Mouse (Mus musculus) gastrocnemius, postnatal 25 days (tissue): ENCODE results near the gene Ush1c. TPM values are rescaled to one million over a fixed set of nuclear protein-coding genes. Genes with fewer than 3 reads are reported as not detected.
"Not testable (repeated sequence)": the region's sequence is repeated elsewhere in the genome, so short reads cannot be mapped to it uniquely, and the experiment has no call there.

Source experiments
- DNase-seq: peaks from one replicate; pipeline ENCODE4 v3.0.0; 2022
- total RNA-seq, 2 experiments: library from RNA; stranded (reverse); gene quantifications; 1 replicate in 1 of 2; 2 replicates in 1 of 2; pipeline ENCODE4 v1.2.3; 2021

The Ush1c gene
- total RNA-seq, 2 experiments from 2014 or later: 3.9 to 5.3 TPM

DNA sequence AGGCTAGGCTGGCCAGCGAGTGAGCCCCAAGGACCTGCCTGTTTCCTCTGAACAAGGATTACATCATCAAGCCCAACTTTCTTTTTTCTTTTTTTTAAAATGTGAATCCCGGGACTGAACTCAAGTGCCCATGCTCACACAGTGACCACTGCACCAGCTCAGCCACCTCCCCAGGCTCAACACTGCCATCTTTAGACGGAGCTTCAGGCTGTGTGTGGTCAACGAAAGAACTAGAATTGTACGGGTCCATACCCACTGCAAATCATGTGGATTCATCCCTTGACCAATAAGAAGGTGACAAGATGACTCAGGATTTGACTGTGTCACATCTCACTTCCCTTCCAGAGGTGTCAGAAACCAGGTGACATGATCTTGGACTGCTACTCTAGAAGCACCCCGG lies 33.5 kb downstream of the Ush1c start:
- no peak for DNase-seq

DNA sequence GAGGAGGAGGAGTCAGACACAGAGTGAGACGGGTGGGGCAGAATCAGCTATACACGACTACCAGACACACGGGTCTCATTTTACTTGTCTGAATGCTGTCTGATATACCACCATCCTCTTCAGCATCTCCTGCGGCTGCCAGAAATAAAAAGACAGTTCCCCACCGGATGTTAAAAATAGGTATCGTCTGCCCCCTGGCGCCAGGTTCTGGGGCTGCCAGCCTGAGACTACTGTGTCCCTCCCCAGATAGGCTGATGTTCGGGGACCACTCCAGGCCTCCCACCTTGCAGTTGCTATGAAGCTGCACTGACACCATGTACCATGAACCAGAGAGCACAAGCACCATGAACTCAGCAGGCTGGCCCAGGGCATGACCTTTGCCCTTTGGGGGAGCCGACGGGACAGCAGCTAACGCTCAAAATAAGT lies 34.2 kb downstream of the Ush1c start:
- peak; percentile 77 for DNase-seq

DNA sequence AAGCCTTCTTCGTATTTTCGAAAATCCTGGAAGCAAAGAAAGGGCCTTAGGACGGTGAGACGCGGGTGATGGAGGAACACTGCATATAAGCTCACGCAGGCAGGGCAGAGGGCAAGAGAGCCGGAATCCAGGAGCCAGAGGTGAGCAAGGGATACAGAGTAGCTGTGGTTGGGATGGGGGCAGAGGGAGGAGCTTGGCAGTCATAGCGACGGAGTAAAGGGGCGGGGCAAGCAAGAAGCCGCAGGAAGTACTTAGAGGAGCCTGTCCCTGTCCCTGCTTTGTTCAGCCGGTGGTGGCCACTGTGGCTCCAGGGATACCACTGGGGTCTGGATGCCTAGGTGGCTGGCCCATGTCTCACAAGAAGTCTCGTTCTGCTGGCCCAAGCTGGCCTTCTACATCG lies 36.7 kb downstream of the Ush1c start:
- no peak for DNase-seq

DNA sequence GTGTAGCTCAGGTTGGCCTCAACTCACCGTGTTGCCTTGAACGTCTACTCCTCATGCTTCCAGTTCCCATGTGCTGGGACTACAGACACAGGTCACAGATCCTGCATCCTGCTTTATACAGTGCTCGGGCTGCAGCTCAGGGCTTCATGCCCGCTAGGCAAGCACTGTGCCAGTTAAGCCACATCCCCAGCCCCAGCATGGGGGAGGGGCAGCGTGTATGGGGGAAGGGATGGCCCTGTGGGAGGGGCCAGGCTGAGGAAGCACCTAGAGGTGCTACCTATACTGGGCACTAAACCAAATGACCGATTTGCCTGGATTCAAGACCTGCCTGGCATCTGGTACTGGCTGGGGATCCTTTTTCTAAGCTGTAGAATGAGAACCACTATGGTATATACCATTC lies 38.3 kb downstream of the Ush1c start:
- DNase-seq: no peak

DNA sequence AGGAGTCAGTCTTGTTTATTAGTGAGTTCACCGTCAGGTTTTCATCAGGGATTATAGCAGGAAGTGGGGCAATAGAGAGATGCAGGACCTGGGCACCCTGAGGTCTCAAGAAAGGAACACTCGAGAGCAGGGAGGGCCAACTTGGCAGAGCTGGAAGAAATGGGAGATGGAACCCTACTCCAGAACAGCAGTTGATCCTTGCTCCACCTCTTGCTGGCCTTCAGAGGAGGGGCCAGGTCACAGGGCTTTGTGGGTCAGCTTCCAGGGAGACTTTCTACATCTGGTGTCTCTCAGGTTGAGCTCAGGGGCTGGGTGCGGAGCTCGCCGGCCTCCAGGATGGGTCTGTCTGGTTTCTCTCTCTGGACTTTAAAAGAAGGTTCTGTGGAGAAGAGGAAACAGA lies 42.9 kb downstream of the Ush1c start:
- DNase-seq: peak; percentile 44

DNA sequence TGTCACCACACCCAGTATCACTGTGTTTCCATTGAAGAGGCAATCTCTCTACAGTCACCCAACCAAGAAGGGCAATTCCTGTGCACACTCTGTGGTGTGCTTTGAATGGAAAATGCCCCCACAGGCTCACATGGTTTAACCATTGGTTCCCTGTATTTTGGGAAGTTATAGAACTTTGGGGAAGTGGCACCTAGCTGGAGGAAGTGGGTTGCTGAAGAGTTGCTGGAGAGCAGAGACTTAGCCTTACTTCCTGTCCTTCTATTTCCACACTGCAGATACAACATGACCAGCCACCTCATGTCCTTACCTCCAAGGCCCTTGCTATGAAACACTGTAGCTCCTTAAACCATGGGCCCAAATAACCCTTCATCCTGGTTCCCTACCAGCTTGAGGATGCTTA lies 54.1 kb downstream of the Ush1c start:
- DNase-seq: no peak

- DNase-seq: no peak
Measured at GRCm38 (mm10) chr7:46181590-46181989, 56.7 kb downstream of the Ush1c start.

GRCm38 (mm10) chr7:46179431-46180275 lies 58.6 kb downstream of the Ush1c start, which contains the start of gene Abcc8:
Gene Abcc8 (minus strand): TSS chr7:46180033.
- DNase-seq: no peak

DNA sequence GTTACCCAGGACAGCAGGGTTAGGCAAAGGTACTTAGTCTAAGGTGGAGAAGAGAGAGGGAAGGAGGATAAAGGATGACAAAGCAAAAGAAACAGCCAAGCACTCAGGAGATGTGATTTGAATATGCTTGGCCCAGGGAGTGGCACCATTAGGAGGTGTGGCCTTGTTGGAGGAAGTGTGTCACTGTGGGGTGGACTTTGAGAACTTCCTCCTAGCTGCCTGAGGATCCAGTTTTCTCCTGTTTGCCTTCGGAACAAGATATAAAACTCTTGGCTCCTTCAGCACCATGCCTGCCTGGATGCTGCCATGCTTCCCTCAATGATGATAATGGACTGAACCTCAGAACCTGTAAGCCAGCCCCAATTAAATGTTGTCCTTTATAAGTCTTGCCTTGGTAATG lies 69.3 kb downstream of the Ush1c start:
- DNase-seq: not testable (repeated sequence)

DNA sequence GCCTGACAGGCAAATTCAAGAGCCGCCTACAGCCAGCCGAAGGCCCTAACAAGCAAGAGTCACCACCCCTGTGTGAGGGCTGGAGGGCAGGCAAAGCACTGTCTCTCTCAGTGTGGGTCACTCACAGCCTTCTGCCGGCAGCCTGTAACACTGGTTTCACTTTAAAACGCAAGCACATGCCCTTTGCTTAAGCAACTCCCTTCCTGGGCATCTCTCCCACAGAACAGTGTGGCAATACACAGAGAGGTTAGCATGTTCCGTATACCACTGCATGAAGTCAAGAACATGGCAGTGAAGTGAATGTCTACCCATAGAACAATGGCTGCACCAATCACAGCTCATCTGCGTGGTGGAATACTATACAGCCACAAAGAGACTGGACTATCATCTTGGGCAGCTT lies 69.9 kb downstream of the Ush1c start:
- DNase-seq: no peak

DNA sequence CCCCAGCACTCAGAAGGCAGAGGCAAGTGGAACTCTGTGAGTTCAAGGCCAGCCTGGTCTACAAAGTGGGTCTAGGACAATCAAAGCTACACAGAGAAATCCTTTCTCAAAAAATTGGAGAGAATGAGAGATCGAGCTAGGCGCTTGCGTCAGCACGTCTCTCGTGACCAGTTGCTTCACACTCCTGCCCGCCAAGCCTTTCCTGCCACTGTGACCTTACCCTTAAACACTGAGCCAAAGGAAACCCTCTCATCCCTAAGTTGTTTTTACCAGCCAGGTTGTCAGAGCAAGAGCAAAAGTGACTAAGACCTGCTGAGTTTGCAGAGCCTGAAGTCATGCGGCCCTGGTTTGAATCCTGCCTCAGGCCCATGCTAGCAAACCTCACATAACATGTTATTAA lies 70.4 kb downstream of the Ush1c start:
- DNase-seq: no peak

GRCm38 (mm10) chr7:46165876-46166275 lies 72.4 kb downstream of the Ush1c start:
- DNase-seq: no peak

DNA sequence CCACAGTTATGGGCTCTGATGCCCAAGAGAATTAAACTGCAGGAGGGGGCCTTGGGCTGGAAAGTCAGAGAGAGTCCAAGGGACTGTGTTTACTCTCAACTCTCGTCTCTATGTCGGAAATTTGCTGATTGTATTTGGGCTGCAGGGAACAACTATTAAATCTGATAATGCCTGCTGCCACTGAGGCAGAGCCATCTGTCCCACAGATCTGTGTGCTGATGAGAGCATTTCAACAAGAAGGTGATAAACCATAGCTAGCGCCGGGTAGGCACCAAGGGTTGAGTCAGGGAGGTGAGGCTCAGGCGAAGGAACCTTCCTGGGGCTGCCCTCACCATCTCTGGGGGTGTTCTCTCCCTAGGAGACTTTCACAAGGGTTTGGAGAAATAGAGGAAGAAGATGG lies 75.6 kb downstream of the Ush1c start:
- DNase-seq: no peak

DNA sequence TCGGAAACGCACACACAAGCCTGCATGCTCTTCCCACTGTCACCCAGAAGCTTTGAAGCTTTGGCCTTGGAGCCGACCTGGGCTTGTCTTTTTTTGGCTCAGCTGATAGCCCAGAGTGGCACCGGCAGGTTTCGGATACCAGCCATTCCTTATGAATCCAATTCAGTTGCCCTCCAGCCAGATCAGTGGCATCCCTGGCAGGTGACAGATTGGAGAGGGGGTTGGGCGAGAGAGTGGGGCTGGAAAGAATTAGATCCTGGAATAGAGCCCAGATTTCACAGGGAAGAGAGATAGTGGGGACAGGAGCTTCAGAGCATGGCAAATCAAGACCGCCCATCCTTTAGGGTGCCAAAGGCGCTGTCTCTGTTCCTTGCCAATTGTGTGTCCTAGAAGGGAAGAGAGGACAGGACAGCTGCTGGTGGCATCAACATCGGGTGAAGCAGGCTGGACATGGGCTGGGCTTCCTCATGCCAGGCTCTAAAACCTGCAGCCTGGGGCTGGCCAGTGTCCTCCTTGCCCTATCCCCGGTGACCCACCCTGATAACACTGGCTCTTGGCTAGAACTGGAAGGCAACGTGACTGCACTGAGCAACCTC lies 76.1 kb downstream of the Ush1c start:
- DNase-seq: peak; percentile 67

- no peak for DNase-seq
Measured at GRCm38 (mm10) chr7:46161615-46162014, 76.7 kb downstream of the Ush1c start.

- DNase-seq: no peak
Measured at GRCm38 (mm10) chr7:46157746-46158145, 80.6 kb downstream of the Ush1c start.

- DNase-seq: no peak
Measured at GRCm38 (mm10) chr7:46154498-46155488, 83.5 kb downstream of the Ush1c start.

DNA sequence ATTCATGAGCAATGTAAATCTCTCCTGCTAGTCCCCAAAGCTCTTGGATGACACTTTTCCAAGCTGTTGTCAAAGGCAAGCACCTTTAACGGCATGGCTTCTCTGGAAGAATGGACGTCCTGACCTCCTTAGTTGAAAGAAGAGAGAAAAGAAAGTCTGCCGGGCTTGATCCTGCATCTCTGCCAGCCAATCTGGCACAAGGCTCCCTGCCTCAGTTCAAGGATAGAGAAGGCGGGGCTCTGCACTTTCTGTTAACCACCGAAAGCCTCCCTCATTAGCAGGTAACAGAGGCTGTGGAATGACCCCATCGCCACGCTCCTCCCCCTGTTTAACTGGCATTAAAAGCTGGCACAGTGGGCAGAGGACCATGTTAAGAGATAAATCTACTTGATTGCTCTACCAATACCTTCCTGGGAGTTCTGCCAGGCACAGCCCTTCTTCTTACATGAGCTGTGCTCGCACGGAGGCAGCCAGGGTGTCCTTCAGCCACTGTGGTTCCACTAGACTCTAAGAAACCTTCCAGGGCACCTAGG lies 85.4 kb downstream of the Ush1c start:
- DNase-seq: no peak

- DNase-seq: no peak
Measured at GRCm38 (mm10) chr7:46147417-46147816, 90.9 kb downstream of the Ush1c start.

DNA sequence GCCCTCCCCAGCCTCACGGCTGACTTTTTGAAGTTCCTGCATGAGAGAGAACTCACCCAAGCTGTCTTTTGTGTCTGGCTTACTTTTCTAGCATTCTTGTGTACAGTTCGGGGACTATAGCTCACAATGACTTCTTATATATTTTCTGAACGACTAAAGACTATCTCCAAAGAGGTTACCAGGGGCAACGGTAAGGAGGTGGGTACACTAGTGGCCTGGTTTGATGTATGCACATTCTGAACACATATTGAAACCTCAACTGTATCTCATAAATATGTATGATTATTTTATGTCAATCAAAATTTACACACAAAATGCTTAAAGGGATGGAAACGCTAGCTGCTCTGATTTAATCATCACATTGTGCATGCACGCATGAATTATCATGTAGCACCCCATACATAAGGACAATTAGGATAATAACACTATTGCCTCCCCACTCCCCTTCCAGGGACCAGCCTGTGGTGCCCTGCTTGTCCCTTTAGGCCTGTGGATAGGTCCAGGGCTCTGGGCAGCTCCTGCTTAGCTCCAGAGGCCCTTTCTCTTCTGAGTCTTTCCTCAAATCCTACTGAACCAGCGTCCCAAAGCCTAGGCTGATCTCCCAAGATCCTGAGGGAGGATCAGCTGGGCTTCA lies 91.5 kb downstream of the Ush1c start:
- DNase-seq: no peak
